Mouse (Mus musculus): ENCODE measurements around the gene Zmynd10. TPM values are rescaled to one million over a fixed set of nuclear protein-coding genes. Genes with fewer than 3 reads are reported as not detected.

Gene Zmynd10
- polyA plus RNA-seq, 1 experiment from 2014 or later: 1.2 TPM

- Histone ChIP-seq H3K9me3 (no peaks in the 10 kb centered on the region), H3K4me3 (peak within 1 kb of the TSS; percentile 77)
These were observed 31.5 kb downstream of the Zmynd10 start, which contains the start of gene Naa80 for GRCm38 (mm10) chr9:107578587-107578986. Naa80 (plus strand) TSS chr9:107578887.

GRCm38 (mm10) chr9:107579023-107579900, 32.2 kb downstream of the Zmynd10 start:
- DNase-seq (ENCODE audit: low spot score): no peak
- Histone ChIP-seq H3K4me3 (peak overlapping the region; percentile 77; the same call in 1 of the 2 replicates), H3K36me3 (replicated peaks) (peaks cover 34% of the 10 kb centered on the region), H3K4me1 (peaks cover 75% of the 10 kb centered on the region), H3K27ac (replicated peaks) (peak overlapping the region; percentile 93; the same call in 1 of the 2 replicates), H3K9me3 (no peaks in the 10 kb centered on the region), H3K27me3 (replicated peaks; ENCODE audit: low read depth, poor library complexity, severe bottlenecking) (no peaks in the 10 kb centered on the region)
- WGBS: 92% methylated on average over 14 of the region's 14 CpGs

More at GRCm38 (mm10) chr9:107578587-107578986, 31.5 kb downstream of the Zmynd10 start, which contains the start of gene Naa80:
- Histone ChIP-seq H3K36me3 (replicated peaks) (peaks cover 35% of the 10 kb centered on the region), H3K27me3 (replicated peaks; ENCODE audit: low read depth, poor library complexity, severe bottlenecking) (no peaks in the 10 kb centered on the region), H3K4me1 (peaks cover 75% of the 10 kb centered on the region), H3K27ac (replicated peaks) (peak within 1 kb of the TSS; percentile 93; the same call in 1 of the 2 replicates)
- 75% methylated on average over 3 of the region's 3 CpGs for WGBS
- no peak for DNase-seq (ENCODE audit: low spot score)

- peaks cover 70% of the 10 kb centered on the region for H3K4me1 ChIP-seq
- under 1% methylated on average over 32 of the region's 32 CpGs for WGBS
- H3K9me3 ChIP-seq: no peaks in the 10 kb centered on the region
- H3K36me3 ChIP-seq (replicated peaks): peaks cover 28% of the 10 kb centered on the region
- H3K27me3 ChIP-seq (replicated peaks; ENCODE audit: low read depth, poor library complexity, severe bottlenecking): no peaks in the 10 kb centered on the region
- peak within 1 kb of the TSS; percentile 93 for H3K27ac ChIP-seq (replicated peaks)
- peak; percentile 86 for DNase-seq (ENCODE audit: low spot score)
- H3K4me3 ChIP-seq: peak within 1 kb of the TSS; percentile 77
These were observed 33.6 kb downstream of the Zmynd10 start, which contains the start of gene Hyal3 for GRCm38 (mm10) chr9:107580501-107581317. Hyal3 (plus strand) TSS chr9:107580818.

- 74% methylated on average over 4 of the region's 4 CpGs for WGBS
- peak overlapping the region; percentile 77 for H3K4me3 ChIP-seq
- H3K36me3 ChIP-seq (replicated peaks): peaks cover 28% of the 10 kb centered on the region
- H3K27ac ChIP-seq (replicated peaks): peak overlapping the region; percentile 93
- DNase-seq (ENCODE audit: low spot score): no peak
- H3K9me3 ChIP-seq: no peaks in the 10 kb centered on the region
- peaks cover 62% of the 10 kb centered on the region for H3K4me1 ChIP-seq
- no peaks in the 10 kb centered on the region for H3K27me3 ChIP-seq (replicated peaks; ENCODE audit: low read depth, poor library complexity, severe bottlenecking)
These were observed 34.5 kb downstream of the Zmynd10 start for GRCm38 (mm10) chr9:107581584-107581983.

- Histone ChIP-seq H3K9me3 (no peaks in the 10 kb centered on the region), H3K4me1 (peaks cover 57% of the 10 kb centered on the region), H3K4me3 (peak overlapping the region; percentile 77; the same call in 1 of the 2 replicates), H3K27ac (replicated peaks) (no peak overlapping the region), H3K36me3 (replicated peaks) (peaks cover 28% of the 10 kb centered on the region), H3K27me3 (replicated peaks; ENCODE audit: low read depth, poor library complexity, severe bottlenecking) (no peaks in the 10 kb centered on the region)
- WGBS: 90% methylated on average over 7 of the region's 7 CpGs
- DNase-seq (ENCODE audit: low spot score): no peak
These were observed 35.5 kb downstream of the Zmynd10 start for GRCm38 (mm10) chr9:107582509-107583062.

GRCm38 (mm10) chr9:107583174-107583573, 36.1 kb downstream of the Zmynd10 start:
- Histone ChIP-seq H3K27me3 (replicated peaks; ENCODE audit: low read depth, poor library complexity, severe bottlenecking) (no peaks in the 10 kb centered on the region), H3K27ac (replicated peaks) (no peak overlapping the region), H3K4me1 (peaks cover 55% of the 10 kb centered on the region), H3K4me3 (no peak overlapping the region), H3K36me3 (replicated peaks) (peaks cover 28% of the 10 kb centered on the region), H3K9me3 (no peaks in the 10 kb centered on the region)
- 93% methylated on average over 14 of the region's 14 CpGs for WGBS
- no peak for DNase-seq (ENCODE audit: low spot score)

- no peaks in the 10 kb centered on the region for H3K9me3 ChIP-seq
- H3K36me3 ChIP-seq (replicated peaks): peaks cover 47% of the 10 kb centered on the region
- no peaks in the 10 kb centered on the region for H3K27me3 ChIP-seq (replicated peaks; ENCODE audit: low read depth, poor library complexity, severe bottlenecking)
- peak overlapping the region; percentile 26 for H3K4me3 ChIP-seq
- WGBS: 93% methylated on average over 5 of the region's 5 CpGs
- H3K4me1 ChIP-seq: peaks cover 35% of the 10 kb centered on the region
- no peak for DNase-seq (ENCODE audit: low spot score)
- H3K27ac ChIP-seq (replicated peaks): no peak overlapping the region; the same call in 1 of the 2 replicates
These were observed 39.4 kb downstream of the Zmynd10 start for GRCm38 (mm10) chr9:107586504-107586903.

- H3K27ac ChIP-seq (replicated peaks): peak within 1 kb of the TSS; percentile 84
- H3K36me3 ChIP-seq (replicated peaks): peaks cover 54% of the 10 kb centered on the region
These were observed 40.1 kb downstream of the Zmynd10 start, which contains the start of gene Ifrd2 for GRCm38 (mm10) chr9:107586974-107587832. Ifrd2 (plus strand) TSS chr9:107587642.

GRCm38 (mm10) chr9:107587833-107588639, 40.9 kb downstream of the Zmynd10 start:
- H3K27ac ChIP-seq (replicated peaks): peak overlapping the region; percentile 84

More at GRCm38 (mm10) chr9:107586974-107587832, 40.1 kb downstream of the Zmynd10 start, which contains the start of gene Ifrd2:
- H3K9me3 ChIP-seq: no peaks in the 10 kb centered on the region
- peak within 1 kb of the TSS; percentile 80 for H3K4me3 ChIP-seq
- peaks cover 28% of the 10 kb centered on the region for H3K4me1 ChIP-seq
- H3K27me3 ChIP-seq (replicated peaks; ENCODE audit: low read depth, poor library complexity, severe bottlenecking): no peaks in the 10 kb centered on the region
- WGBS: 14% methylated on average over 46 of the region's 46 CpGs
- peak; percentile 95 for DNase-seq (ENCODE audit: low spot score)

GRCm38 (mm10) chr9:107590058-107590772, 43.1 kb downstream of the Zmynd10 start:
- Histone ChIP-seq H3K9me3 (no peaks in the 10 kb centered on the region), H3K4me1 (peaks cover 21% of the 10 kb centered on the region), H3K27me3 (replicated peaks; ENCODE audit: low read depth, poor library complexity, severe bottlenecking) (no peaks in the 10 kb centered on the region), H3K4me3 (0 out of 2 replicates have a peak overlapping the region, but pooled peaks have one; percentile 8), H3K36me3 (replicated peaks) (peaks cover 63% of the 10 kb centered on the region), H3K27ac (replicated peaks) (no peak overlapping the region)
- 93% methylated on average over 25 of the region's 25 CpGs for WGBS
- DNase-seq (ENCODE audit: low spot score): no peak

More at GRCm38 (mm10) chr9:107587833-107588639, 40.9 kb downstream of the Zmynd10 start:
- no peaks in the 10 kb centered on the region for H3K27me3 ChIP-seq (replicated peaks; ENCODE audit: low read depth, poor library complexity, severe bottlenecking)
- H3K4me3 ChIP-seq: peak overlapping the region; percentile 80
- H3K4me1 ChIP-seq: peaks cover 21% of the 10 kb centered on the region
- H3K36me3 ChIP-seq (replicated peaks): peaks cover 55% of the 10 kb centered on the region
- WGBS: 6% methylated on average over 33 of the region's 33 CpGs
- no peaks in the 10 kb centered on the region for H3K9me3 ChIP-seq
- DNase-seq (ENCODE audit: low spot score): no peak
